Mouse (Mus musculus) forebrain, embryonic 14.5 days (tissue): Measurements from ENCODE around the gene S100pbp. TPM values are rescaled to one million over a fixed set of nuclear protein-coding genes. Genes with fewer than 3 reads are reported as not detected.
A peak's percentile ranks its signal among the peaks of the same experiment; 100 is the strongest.

ENCODE experiments used
- ATAC-seq: fragments of 200-750 bp; cut with Nextera tagmentation; 2 replicates; pipeline ENCODE4 v1.8.0; 2017; ENCODE audit warnings: mild to moderate bottlenecking, moderate library complexity
- DNase-seq: peaks from one replicate; pipeline ENCODE4 v3.0.0-alpha.2; 2015; ENCODE audit warnings: low spot score
- H3K27ac ChIP-seq: fragments of 300-500 bp; sonication (generic); 2 replicates; pipeline ENCODE4 v1.5.1; 2014; ENCODE audit warnings: low read depth, mild to moderate bottlenecking, control low read depth, low read length, moderate library complexity
- H3K27me3 ChIP-seq: fragments of 300-500 bp; sonication (generic); replicated peaks from 2 replicates; pipeline ENCODE4 v1.6.1; 2014; ENCODE audit warnings: low read length, control low read depth, mixed read lengths; ENCODE audit not compliant: control insufficient read depth, insufficient read depth
- H3K36me3 ChIP-seq: fragments of 300-500 bp; sonication (generic); 2 replicates; pipeline ENCODE4 v1.6.1; 2014; ENCODE audit warnings: low read length, control low read depth; ENCODE audit not compliant: control insufficient read depth, insufficient read depth
- H3K4me1 ChIP-seq: fragments of 300-500 bp; sonication (generic); 2 replicates; pipeline ENCODE4 v1.6.1; 2014; ENCODE audit warnings: antibody characterized with exemption, low read length, control low read depth; ENCODE audit not compliant: control insufficient read depth, insufficient read depth
- H3K4me2 ChIP-seq: fragments of 300-500 bp; sonication (generic); 2 replicates; pipeline ENCODE4 v1.6.1; 2014; ENCODE audit warnings: mild to moderate bottlenecking, control low read depth, low read length
- H3K4me3 ChIP-seq: fragments of 300-500 bp; sonication (generic); 2 replicates; pipeline ENCODE4 v1.5.1; 2014; ENCODE audit warnings: low read depth, low read length, control low read depth
- H3K9ac ChIP-seq: fragments of 300-500 bp; sonication (generic); 2 replicates; pipeline ENCODE4 v1.6.1; 2014; ENCODE audit warnings: mild to moderate bottlenecking, low read length, control low read depth, moderate library complexity
- H3K9me3 ChIP-seq: fragments of 300-500 bp; sonication (generic); replicated peaks from 2 replicates; pipeline ENCODE4 v1.6.1; 2016; ENCODE audit warnings: low read length, control low read depth, mixed read lengths; ENCODE audit not compliant: control insufficient read depth
- WGBS: fragments of 180-500 bp; shearing (Covaris S2); extraction: QIAGEN DNeasy Blood & Tissue Kit; methylation state at CpG from one replicate; pipeline ENCODE4 v1.1.7; 2014; 5-methylcytosine and 5-hydroxymethylcytosine counted together
- polyA plus RNA-seq: library from polyadenylated mRNA; unstranded; fragments of >200 nt; fragmentation: Nextera tagmentation; extraction: Ambion mirVana; gene quantifications from 2 replicates; pipeline ENCODE4 v1.2.1, GENCODE M21; 2014

Gene S100pbp
- polyA plus RNA-seq, 1 experiment from 2014 or later = 9.7 TPM

DNA sequence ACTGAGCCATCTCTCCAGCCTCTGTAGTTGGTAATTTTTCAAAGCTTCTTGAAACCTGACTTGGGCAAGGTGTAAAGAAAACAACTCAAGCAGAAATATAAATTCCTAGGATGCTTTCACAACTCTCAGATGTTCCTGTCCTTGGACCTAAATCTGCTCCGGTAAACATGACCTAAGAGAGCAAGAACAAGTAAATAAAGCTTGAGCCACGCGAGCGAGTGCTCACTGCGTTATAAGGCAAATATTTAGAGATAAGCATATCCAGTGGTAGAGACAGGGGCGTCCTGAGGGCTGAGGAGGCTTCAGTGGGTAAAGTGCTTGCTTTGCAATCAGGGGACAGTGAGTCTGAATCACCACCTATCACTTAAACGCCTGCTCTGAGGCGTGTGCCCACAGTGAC, 17.3 kb upstream of the S100pbp start:
- no peak for ATAC-seq
- Histone ChIP-seq H3K27ac (no peak overlapping the region), H3K9me3 (no peaks in the 10 kb centered on the region), H3K36me3 (peaks cover 90% of the 10 kb centered on the region), H3K27me3 (no peaks in the 10 kb centered on the region), H3K9ac (no peak overlapping the region), H3K4me2 (no peak overlapping the region), H3K4me1 (no peaks in the 10 kb centered on the region), H3K4me3 (no peak overlapping the region)
- DNase-seq = no peak
- 98% methylated on average over 8 of the region's 8 CpGs for WGBS

GRCm38 (mm10) chr4:129204655-129205054, 15.1 kb upstream of the S100pbp start:
- Histone ChIP-seq H3K27me3 (no peaks in the 10 kb centered on the region), H3K4me1 (no peaks in the 10 kb centered on the region), H3K4me2 (no peak overlapping the region), H3K9ac (no peak overlapping the region), H3K4me3 (no peak overlapping the region), H3K9me3 (no peaks in the 10 kb centered on the region), H3K36me3 (peaks cover 92% of the 10 kb centered on the region), H3K27ac (no peak overlapping the region)
- DNase-seq = no peak
- WGBS = 93% methylated on average over 10 of the region's 10 CpGs
- ATAC-seq = no peak

DNA sequence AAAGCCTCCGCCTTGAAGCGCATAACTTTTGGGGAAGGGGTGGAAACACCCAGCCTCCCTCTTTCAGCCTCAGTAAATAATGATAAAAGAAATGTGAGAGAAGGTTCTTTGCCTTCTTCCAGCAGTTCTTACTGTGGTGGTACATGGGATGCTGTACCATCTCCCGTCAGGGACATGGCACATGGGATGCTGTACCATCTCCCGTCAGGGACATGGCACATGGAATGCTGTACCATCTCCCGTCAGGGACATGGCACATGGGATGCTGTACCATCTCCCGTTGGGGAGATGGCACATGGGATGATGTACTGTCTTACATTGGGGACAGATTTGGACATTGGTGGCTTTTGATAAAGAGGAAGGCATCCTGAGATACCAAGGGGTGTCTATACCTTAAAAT, 8.0 kb upstream of the S100pbp start:
- peaks cover 69% of the 10 kb centered on the region for H3K36me3 ChIP-seq
- no peak overlapping the region for H3K4me3 ChIP-seq
- H3K27me3 ChIP-seq = no peaks in the 10 kb centered on the region
- H3K4me1 ChIP-seq = no peaks in the 10 kb centered on the region
- ATAC-seq (no peak), DNase-seq (no peak)
- H3K27ac ChIP-seq = no peak overlapping the region
- H3K9ac ChIP-seq = no peak overlapping the region
- H3K4me2 ChIP-seq = no peak overlapping the region
- no peaks in the 10 kb centered on the region for H3K9me3 ChIP-seq
- whole genome bisulfite sequencing = 97% methylated on average over 6 of the region's 6 CpGs

DNA sequence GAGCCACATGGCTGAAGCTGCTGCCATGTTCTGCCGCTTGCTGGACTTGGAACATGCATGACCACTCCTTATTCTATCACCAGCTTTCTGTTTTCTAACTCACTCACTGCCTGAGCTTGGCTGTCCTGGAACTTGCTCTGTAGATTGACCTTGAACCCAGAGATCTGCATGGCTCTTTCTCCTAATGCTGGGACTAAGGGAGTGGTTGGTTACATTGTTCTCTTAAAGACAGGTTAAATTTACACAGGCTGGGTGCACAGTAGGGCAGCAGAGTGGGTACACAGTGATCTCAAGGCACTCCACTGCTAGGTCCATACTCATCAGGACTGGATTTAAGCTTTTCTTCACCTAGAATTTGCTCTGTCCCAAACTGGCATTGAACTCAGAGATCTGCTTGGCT, 4.8 kb upstream of the S100pbp start:
- Histone ChIP-seq H3K36me3 (peaks cover 41% of the 10 kb centered on the region), H3K27me3 (no peaks in the 10 kb centered on the region), H3K4me1 (peaks cover 9% of the 10 kb centered on the region), H3K4me2 (no peak overlapping the region), H3K9ac (no peak overlapping the region), H3K4me3 (no peak overlapping the region), H3K27ac (no peak overlapping the region), H3K9me3 (no peaks in the 10 kb centered on the region)
- WGBS = 100% methylated on average over 1 of the region's 1 CpGs
- DNase-seq (no peak), ATAC-seq (no peak)

DNA sequence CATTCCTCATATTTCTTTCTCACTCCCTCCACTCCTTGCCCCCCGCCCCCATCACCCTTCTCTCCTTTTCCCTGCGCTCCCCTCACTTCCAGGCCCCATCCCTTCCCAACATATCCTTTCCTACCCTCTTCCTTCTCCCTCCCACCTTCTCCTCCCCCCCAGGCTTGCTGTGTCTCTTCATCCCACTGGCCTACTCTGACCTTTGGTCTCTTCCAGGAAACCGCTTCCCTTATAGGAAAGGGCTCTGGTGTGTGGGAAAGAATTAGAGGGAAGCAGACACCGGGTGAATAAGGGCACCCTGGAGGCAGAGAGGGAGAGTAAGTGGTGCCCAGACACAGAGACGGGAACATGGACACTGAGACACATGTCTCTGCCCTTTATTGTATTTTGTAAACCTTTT, 2.2 kb upstream of the S100pbp start:
- Histone ChIP-seq H3K4me2 (no peak overlapping the region), H3K27me3 (no peaks in the 10 kb centered on the region), H3K4me3 (no peak overlapping the region), H3K9me3 (no peaks in the 10 kb centered on the region), H3K4me1 (peaks cover 12% of the 10 kb centered on the region), H3K9ac (no peak overlapping the region), H3K27ac (no peak overlapping the region), H3K36me3 (peaks cover 23% of the 10 kb centered on the region)
- DNase-seq = no peak
- WGBS = 82% methylated on average over 5 of the region's 5 CpGs
- ATAC-seq = no peak

DNA sequence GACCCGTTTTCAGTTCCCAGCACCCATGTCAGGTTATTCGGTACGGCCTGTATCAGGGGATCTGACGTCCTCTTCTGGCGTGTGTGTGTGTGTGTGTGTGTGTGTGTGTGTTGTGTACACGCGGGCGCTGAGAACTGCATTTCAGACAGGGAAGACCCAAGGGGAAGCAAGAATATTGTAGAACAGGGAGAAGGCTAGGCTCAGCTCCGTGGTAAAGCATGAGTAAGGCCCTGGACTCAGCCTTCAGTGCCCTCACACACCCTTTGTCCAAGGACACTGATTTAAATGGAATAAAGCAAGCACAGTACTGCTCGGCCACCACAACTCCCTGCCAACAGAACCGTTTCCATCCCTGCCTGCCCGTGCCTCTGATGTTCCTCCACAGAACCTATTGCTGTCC, 1.0 kb upstream of the S100pbp start:
- H3K4me3 ChIP-seq = peak overlapping the region; percentile 77
- under 1% methylated on average over 12 of the region's 12 CpGs for WGBS
- H3K27me3 ChIP-seq = no peaks in the 10 kb centered on the region
- H3K9ac ChIP-seq = peak overlapping the region; percentile 88
- H3K27ac ChIP-seq = peak overlapping the region; percentile 82; the same call in 1 of the 2 replicates
- peaks cover 15% of the 10 kb centered on the region for H3K36me3 ChIP-seq
- no peaks in the 10 kb centered on the region for H3K9me3 ChIP-seq
- DNase-seq = peak; percentile 16
- peak overlapping the region; percentile 82 for H3K4me2 ChIP-seq
- ATAC-seq = no peak
- peaks cover 12% of the 10 kb centered on the region for H3K4me1 ChIP-seq

DNA sequence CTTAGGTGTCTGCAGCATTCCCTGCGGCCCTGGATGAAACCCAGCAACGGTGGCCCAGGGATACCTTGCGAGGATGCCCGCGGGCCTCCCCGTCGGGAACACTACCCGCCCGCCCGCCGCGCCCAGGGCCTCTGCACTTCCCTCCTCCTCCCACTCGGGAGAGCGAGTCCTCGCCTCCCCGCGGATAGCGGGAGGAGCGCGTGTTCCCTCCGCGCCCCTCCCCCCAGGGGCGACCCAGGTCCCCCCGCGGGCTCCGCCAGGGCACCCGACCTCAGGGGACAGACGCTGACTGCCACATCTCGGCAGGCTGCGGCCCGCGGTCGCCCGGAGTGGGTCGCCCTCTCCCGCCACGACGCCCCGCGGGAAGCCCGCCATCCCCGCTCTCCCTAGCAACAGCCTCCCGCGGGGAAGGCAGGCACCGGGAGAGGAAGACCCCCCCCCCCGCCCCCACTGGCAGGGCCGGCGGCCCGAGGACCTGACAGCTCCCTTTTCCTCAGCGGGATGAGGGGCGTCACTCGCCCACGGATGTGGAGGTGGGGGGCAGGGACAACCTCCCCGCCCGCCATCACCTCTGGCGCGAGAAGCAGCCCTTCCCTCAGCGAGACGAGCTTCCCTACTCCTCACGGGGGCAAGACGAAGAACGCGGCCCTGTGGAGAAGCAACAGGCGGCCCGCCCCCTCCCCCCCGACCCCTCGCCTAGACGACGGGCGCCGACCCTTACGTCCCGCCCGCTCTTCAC, 555 bp downstream of the S100pbp start:
- DNase-seq (peak; percentile 66), ATAC-seq (peak; percentile 76)
- no peaks in the 10 kb centered on the region for H3K27me3 ChIP-seq
- peak overlapping the region; percentile 79 for H3K9ac ChIP-seq
- peak overlapping the region; percentile 77 for H3K4me3 ChIP-seq
- H3K4me1 ChIP-seq = peaks cover 12% of the 10 kb centered on the region
- H3K4me2 ChIP-seq = peak overlapping the region; percentile 82
- H3K36me3 ChIP-seq = peaks cover 8% of the 10 kb centered on the region; the same call in 1 of the 2 replicates
- WGBS = 1% methylated on average over 54 of the region's 74 CpGs
- no peaks in the 10 kb centered on the region for H3K9me3 ChIP-seq
- H3K27ac ChIP-seq = peak overlapping the region; percentile 89

DNA sequence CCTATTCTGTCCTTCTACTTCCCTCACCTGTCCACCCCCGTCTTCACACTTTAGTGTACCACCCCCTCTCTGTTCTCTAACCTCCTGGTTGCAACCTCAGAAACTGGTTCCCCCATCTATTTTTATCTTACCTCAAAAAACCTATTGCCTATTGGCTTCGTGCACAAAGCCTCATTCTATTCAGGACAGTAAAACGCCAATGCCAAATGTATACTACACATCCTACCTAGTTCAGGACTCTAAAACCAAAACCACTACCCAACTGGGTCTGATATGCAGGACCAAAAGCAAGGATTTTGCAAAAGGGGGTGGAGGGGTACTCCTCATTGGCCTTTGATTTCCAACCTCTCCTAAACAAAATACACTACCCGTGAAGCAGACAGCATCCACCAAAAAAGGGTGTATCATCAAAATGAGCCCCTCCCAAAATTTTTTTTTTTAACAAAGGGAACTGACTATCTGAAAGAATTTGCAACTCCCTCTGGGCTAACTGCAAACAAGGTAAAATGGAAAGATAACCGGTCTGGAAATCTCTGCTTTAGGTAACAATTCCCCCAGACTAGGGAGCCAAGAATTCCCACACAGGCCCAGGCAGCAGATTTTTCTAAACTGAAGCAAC, 1.4 kb downstream of the S100pbp start:
- DNase-seq (no peak), ATAC-seq (no peak)
- WGBS = 32% methylated on average over 5 of the region's 5 CpGs
- Histone ChIP-seq H3K4me2 (peak overlapping the region; percentile 82), H3K9me3 (no peaks in the 10 kb centered on the region), H3K27me3 (no peaks in the 10 kb centered on the region), H3K36me3 (peaks cover 6% of the 10 kb centered on the region; the same call in 1 of the 2 replicates), H3K9ac (peak overlapping the region; percentile 79), H3K27ac (peak overlapping the region; percentile 89; the same call in 1 of the 2 replicates), H3K4me3 (peak overlapping the region; percentile 77), H3K4me1 (peaks cover 12% of the 10 kb centered on the region)

DNA sequence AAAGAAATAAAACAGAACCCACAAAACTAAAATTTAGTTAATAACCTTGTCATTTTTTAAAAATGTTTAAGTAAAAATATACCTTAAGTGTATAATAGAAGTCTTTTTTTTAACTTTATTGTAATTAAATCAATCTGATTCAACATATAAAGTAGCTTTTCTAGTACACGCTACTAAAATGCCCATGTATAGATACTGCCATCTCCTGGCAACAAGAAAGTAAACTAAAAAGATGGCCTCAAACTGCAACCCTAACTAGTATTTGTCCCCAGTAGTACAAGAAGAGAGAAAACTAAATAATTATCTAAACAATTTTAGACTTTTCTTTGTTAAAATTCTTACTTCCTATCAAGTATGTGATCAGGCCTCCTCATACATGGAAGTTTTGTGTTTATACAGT, 10.0 kb downstream of the S100pbp start:
- Histone ChIP-seq H3K4me2 (no peak overlapping the region), H3K27me3 (no peaks in the 10 kb centered on the region), H3K9ac (no peak overlapping the region), H3K9me3 (no peaks in the 10 kb centered on the region), H3K4me3 (no peak overlapping the region), H3K36me3 (peaks cover 54% of the 10 kb centered on the region), H3K27ac (no peak overlapping the region), H3K4me1 (no peaks in the 10 kb centered on the region)
- ATAC-seq = no peak
- peak; percentile 58 for DNase-seq
- WGBS = 53% methylated on average over 1 of the region's 1 CpGs
